Mouse (Mus musculus) spleen, postnatal 36 days (tissue): ENCODE data around the gene Scarb2.

Experiments used
- DNase-seq, 2 experiments: peaks; one replicate each; pipeline ENCODE4 v3.0.0; 2022; ENCODE audit warnings: low spot score in 2 of 2, mixed read lengths in 1 of 2

The Scarb2 gene

GRCm38 (mm10) chr5:92493423-92493822, 13.2 kb downstream of the Scarb2 start:
- no peak for DNase-seq

GRCm38 (mm10) chr5:92490779-92491178, 15.9 kb downstream of the Scarb2 start:
- peak; percentile 38 to 44 for DNase-seq

GRCm38 (mm10) chr5:92490304-92490703, 16.3 kb downstream of the Scarb2 start:
- no peak for DNase-seq

GRCm38 (mm10) chr5:92489503-92489902, 17.1 kb downstream of the Scarb2 start:
- DNase-seq, result no peak

GRCm38 (mm10) chr5:92488961-92489360, 17.7 kb downstream of the Scarb2 start:
- no peak for DNase-seq

DNA sequence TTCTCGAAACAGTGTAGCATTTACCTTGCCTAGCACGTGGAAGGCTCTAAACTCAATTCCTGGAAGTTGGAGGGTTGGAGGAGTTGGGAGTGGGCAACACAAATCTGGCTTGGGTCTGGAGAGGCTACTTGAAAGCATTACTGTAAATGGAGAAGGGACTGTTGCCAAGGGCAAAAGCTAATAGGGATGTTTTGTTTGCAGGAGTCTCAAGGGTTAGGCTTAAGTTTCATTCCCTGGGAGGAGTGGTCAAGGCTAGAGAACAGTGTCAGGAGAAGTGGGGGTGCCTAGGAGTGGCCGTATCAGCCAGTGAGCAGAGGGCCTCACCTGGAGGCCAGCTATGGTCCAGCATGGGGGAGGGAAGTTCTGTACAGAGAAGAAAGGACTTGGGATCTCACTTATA, 18.2 kb downstream of the Scarb2 start:
- no peak for DNase-seq

DNA sequence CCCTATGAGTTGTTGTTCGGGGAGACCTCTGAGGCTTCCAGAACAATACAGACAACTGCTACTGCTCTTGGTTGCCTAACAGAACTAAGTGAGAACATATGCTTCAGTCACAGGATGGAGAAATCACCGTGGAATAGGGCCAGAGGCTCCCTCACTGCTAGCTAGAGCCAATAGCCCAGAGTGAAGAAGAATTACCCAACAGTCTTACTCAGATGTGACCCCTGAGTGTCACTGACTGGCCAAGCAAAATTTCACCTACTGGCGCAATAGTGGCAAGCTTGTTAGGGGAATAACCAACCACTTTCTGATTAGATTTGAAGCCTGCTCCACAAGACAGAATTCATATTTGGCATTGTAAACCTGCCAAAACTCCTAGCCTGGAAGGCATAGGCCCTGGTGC, 19.9 kb downstream of the Scarb2 start:
- no peak for DNase-seq

DNA sequence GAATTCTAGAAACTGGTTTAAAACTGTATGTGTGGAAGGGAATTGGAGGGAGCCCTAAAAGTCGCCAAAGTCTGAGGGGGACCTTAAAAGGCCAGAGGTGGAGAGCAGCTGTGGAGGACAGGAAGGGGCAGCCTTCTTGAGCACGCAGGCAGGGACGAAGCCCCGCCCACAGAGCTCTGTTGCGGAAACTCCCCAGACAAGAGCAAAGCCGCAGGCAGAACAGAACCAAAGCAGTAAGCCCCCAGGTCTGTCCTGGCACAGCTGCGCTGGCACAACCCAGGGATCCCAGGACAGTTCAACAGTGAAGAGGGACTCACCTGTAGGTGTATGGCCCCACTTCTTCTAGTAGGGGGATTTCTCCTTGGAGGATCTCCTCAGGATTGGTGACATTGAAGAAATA, 21.8 kb downstream of the Scarb2 start:
- no peak for DNase-seq

GRCm38 (mm10) chr5:92472863-92473262, 33.8 kb downstream of the Scarb2 start:
- DNase-seq, result no peak

DNA sequence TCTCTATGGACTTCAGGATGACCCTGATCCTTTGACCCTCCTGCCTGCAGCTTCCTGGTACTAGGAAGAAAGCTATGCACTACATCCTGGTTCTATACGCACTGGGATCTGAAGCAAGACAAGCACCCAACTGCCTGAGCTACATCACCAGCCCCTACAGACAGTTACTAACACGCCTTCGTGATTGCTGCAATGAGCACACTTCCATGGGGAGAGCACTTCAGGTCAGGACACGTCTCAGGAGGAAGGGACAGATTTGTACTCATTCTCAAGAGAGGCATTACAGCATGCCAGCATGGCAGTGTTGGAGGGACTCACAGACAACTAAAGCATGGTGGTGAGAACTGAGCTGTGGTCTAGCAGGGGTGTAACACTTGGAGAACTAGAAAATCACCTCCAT, 35.1 kb downstream of the Scarb2 start:
- DNase-seq, result no peak

DNA sequence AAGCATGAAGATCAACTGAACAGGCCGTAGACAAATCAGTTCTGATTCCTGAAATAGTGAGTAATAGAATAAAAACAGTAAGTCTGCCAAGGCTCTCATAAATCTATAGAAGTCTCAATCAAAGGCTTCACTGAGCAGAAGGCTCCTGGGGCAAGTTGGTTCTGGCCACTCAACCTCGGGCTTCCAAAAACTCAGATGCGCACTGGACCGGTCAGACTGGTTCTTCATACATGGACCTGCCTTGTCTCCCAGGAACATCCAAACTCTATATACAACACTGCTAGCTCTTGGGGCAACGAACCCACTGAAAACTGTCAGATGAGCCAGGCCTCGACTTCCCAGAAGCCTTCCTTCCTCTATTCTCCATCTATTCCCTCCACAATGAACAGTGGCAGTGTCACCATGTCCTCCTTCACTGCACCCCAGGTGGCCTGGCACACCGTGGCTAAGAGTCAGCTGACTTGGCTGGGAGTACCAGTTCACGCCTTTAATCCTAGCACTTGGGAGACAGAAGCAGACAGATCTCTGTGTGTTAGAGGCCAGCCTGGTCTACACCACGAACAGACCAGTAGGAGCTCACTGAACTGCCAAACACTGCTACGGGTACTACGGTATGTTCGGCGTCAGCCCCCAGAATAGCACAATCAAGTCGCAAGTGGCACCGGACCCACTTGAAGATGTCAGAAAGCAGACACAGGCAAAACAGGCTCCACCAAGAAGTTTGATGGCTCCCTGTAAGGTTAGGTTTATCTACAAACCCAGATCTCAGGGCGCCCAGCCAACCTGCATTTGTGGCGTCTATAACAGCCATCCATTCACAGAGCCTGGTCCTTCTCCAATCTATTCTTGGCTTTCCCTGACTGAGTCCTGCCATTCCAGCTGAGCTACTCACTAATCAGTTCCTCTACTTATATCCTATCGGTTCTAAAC, 37.2 kb downstream of the Scarb2 start:
- DNase-seq, result peak in 1 of 2 experiments; percentile 18

GRCm38 (mm10) chr5:92468234-92468633, 38.4 kb downstream of the Scarb2 start:
- no peak for DNase-seq

- DNase-seq, result no peak
Measured at GRCm38 (mm10) chr5:92467102-92467766, 39.4 kb downstream of the Scarb2 start.

- DNase-seq, result no peak
Measured at GRCm38 (mm10) chr5:92465511-92465910, 41.1 kb downstream of the Scarb2 start.

- DNase-seq, result peak; percentile 50 to 51
Measured at GRCm38 (mm10) chr5:92461321-92461720, 45.3 kb downstream of the Scarb2 start.

DNA sequence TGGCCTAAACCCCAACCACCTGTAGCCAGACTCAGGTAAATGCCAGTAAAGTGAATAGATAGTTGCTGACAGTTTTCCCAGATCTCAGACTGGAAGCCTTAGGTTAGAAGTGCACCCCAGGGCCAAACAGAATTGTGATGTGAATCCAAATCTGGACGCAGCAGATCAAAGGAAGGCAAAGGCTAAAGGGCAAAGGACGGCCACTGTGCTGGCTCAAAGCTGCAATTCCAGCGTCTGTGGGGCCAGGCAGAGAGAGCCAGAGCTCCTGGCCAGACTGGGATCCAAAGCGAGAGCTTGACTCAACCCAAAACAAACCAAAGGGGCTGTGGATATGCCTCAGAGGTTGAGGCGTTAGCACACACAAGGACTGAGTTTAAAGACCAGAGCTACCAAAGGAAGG, 47.9 kb downstream of the Scarb2 start:
- DNase-seq, result no peak

DNA sequence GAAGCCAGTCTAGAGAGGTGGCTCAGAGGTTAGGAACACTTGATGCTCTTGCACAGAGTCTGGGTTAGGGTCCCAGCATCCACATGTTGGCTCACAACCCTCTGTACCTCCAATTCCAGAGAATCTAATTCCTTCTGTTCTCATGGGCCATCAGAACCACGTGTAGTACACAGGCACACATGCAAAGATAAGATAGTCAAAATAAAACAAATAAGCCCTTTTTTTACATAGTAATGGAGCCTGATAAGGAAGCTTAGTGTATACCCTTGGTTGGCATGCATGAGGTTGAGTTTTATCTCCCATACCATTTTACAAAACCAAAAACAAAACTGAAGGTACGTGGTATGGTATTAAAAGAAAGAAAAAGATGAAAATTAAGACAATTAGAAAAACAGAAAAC, 49.2 kb downstream of the Scarb2 start:
- DNase-seq, result no peak

GRCm38 (mm10) chr5:92452876-92453275, 53.8 kb downstream of the Scarb2 start:
- no peak for DNase-seq

DNA sequence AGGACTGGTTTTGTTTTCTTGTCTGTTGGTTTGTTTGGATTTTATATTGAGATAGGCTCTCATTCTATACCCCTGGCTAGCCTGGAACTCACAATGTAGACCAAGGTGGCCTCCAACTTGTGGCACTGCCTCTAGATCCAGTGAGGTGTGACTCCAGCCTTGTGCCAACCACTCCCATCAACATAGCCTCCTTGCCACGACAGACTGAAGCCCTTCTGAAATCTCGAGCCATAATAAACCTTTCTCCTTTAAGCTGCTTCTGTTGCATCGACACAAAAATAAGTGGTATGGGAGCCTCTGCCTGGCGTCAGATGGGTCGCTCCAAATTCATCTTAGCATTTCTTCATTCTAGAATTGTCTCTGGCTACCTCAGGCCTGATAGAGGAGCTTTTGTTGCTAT, 59.9 kb downstream of the Scarb2 start:
- no peak for DNase-seq

GRCm38 (mm10) chr5:92445016-92445415, 61.6 kb downstream of the Scarb2 start:
- no peak for DNase-seq

DNA sequence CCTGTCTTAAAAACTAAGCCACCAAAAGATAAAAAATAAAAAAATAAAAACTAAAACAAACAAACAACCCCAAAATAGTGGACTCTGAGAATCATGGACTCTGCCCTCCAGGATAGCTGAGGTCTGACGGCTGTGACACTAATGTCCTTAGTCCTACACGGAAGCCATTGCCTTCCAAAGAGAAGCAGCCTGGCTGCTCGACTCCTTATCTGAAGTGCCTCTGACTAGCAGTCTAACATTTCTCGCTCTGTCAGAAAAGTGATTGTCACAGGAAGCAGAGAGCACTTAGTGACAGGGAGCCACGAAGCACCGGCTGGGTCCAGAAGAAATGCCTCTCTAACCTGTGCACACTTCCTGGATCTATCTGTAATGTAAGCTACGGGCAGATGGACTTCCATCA, 63.7 kb downstream of the Scarb2 start:
- DNase-seq, result no peak

- DNase-seq, result peak; percentile 20 to 45
Measured at GRCm38 (mm10) chr5:92441494-92441893, 65.1 kb downstream of the Scarb2 start.

DNA sequence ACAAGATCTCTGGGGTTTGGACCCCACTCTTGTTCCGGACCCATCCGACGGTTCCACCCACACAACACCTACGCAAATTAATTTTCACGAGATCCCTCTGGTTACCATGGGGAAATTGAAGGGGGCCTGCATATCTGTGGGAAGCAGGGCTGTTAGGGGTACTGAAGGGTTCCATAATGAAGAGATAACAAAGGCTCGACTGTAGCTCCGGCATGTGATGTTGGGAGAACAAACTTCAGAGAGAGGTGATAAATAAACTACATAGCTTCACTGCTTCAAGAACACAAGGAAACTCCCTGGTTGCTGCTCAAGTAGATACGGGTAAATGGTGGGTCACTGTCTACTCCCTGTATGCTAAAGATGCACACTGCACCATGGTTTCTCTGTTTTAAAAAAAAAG, 68.1 kb downstream of the Scarb2 start:
- DNase-seq, result no peak
